Mouse (Mus musculus) forebrain, embryonic 13.5 days (tissue): ENCODE results near the gene Gatad2b. TPM values are rescaled to one million over a fixed set of nuclear protein-coding genes. Genes with fewer than 3 reads are reported as not detected.
A peak's percentile ranks its signal among the peaks of the same experiment; 100 is the strongest.
"Not testable (repeated sequence)": the region's sequence is repeated elsewhere in the genome, so short reads cannot be mapped to it uniquely, and the experiment has no call there.

ENCODE experiments used
- ATAC-seq: fragments of 200-750 bp; cut with Nextera tagmentation; 2 replicates; pipeline ENCODE4 v1.8.0; 2017
- H3K27ac ChIP-seq: fragments of 300-500 bp; sonication (generic); 2 replicates; pipeline ENCODE4 v1.5.1; 2015; ENCODE audit warnings: inconsistent platforms, mild to moderate bottlenecking, moderate library complexity
- H3K27me3 ChIP-seq: fragments of 300-500 bp; sonication (generic); 2 replicates; pipeline ENCODE4 v1.6.1; 2015; ENCODE audit warnings: mild to moderate bottlenecking, inconsistent platforms
- H3K36me3 ChIP-seq: fragments of 300-500 bp; sonication (generic); 2 replicates; pipeline ENCODE4 v1.6.1; 2015; ENCODE audit warnings: mild to moderate bottlenecking, inconsistent platforms; ENCODE audit not compliant: poor library complexity, severe bottlenecking
- H3K4me1 ChIP-seq: fragments of 300-500 bp; sonication (generic); 2 replicates; pipeline ENCODE4 v1.6.1; 2015; ENCODE audit warnings: inconsistent platforms
- H3K4me2 ChIP-seq: fragments of 300-500 bp; sonication (generic); 2 replicates; pipeline ENCODE4 v1.6.1; 2015; ENCODE audit warnings: inconsistent platforms, mild to moderate bottlenecking, moderate library complexity
- H3K4me3 ChIP-seq: fragments of 300-500 bp; sonication (generic); 2 replicates; pipeline ENCODE4 v1.5.1; 2015; ENCODE audit warnings: mild to moderate bottlenecking, inconsistent platforms
- H3K9ac ChIP-seq: fragments of 300-500 bp; sonication (generic); 2 replicates; pipeline ENCODE4 v1.6.1; 2015; ENCODE audit warnings: mild to moderate bottlenecking, inconsistent platforms
- H3K9me3 ChIP-seq: fragments of 300-500 bp; sonication (generic); replicated peaks from 2 replicates; pipeline ENCODE4 v1.6.1; 2016; ENCODE audit warnings: inconsistent platforms
- WGBS: fragments of 180-500 bp; shearing (Covaris S2); methylation state at CpG from one replicate; pipeline ENCODE4 v1.1.7; 2015; 5-methylcytosine and 5-hydroxymethylcytosine counted together
- polyA plus RNA-seq: library from polyadenylated mRNA; unstranded; fragments of >200 nt; fragmentation: Nextera tagmentation; extraction: Ambion mirVana; gene quantifications from 2 replicates; pipeline ENCODE4 v1.2.1, GENCODE M21; 2015

The Gatad2b gene
- polyA plus RNA-seq, 1 experiment from 2014 or later: 18.6 TPM

DNA sequence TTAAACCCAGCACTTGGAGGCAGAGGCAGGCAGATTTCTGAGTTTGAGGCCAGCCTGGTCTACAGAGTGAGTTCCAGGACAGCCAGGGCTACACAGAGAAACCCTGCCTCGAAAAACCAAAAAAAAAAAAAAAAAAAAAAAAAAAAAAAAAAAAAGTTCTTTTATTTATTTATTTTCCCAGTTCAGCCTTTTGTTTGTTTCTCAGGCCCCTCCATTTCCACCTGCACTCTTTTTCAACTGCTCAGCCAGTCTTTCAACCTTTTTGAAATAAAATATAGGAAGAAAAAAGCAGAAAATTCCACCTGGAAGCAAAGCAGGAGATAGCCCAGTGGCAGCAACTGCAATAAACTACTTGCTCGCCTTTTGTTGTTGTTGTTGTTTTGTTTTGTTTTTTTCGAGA lies 3.6 kb upstream of the Gatad2b start:
- H3K4me3 ChIP-seq, H3K27me3 ChIP-seq, H3K36me3 ChIP-seq, ATAC-seq, H3K9me3 ChIP-seq, H3K4me2 ChIP-seq, H3K9ac ChIP-seq, H3K27ac ChIP-seq: not testable (repeated sequence)
- peaks cover 12% of the 10 kb centered on the region for H3K4me1 ChIP-seq
- 73% methylated on average over 3 of the region's 3 CpGs for WGBS

DNA sequence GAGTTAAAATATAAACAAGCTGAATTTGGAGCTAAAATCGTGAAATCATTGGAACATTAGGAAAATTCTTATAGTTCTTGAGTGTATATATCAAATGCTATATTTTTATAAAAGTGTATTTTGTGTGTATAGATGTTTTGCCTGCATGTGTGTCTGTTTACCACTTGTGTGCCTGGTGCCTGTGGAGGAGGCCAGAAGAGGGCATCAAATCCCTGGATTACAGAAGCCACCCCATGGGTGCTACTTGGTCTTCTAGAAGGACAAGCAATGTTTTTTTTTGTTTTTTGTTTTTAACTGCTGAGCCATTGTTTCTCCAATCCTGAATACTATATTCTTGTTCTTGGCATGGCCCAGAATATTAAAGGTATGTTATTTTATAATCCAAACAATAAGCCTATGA lies 2.4 kb upstream of the Gatad2b start:
- ATAC-seq: no peak
- WGBS: 87% methylated on average over 1 of the region's 1 CpGs
- peaks cover 24% of the 10 kb centered on the region for H3K4me1 ChIP-seq

GRCm38 (mm10) chr3:90291982-90292344 lies 1.0 kb upstream of the Gatad2b start:
- peak overlapping the region; percentile 91 for H3K27ac ChIP-seq
- H3K36me3 ChIP-seq: peaks cover 3% of the 10 kb centered on the region; the same call in 1 of the 2 replicates
- peak overlapping the region; percentile 80 for H3K9ac ChIP-seq
- H3K4me3 ChIP-seq: peak overlapping the region; percentile 95
- 43% methylated on average over 2 of the region's 2 CpGs for WGBS
- H3K4me1 ChIP-seq: peaks cover 30% of the 10 kb centered on the region
- H3K27me3 ChIP-seq: no peaks in the 10 kb centered on the region
- H3K9me3 ChIP-seq: no peaks in the 10 kb centered on the region
- ATAC-seq: no peak
- H3K4me2 ChIP-seq: peak overlapping the region; percentile 70

More for the DNA sequence above, 2.4 kb upstream of the Gatad2b start:
- Histone ChIP-seq H3K9ac (no peak overlapping the region), H3K4me2 (no peak overlapping the region), H3K9me3 (no peaks in the 10 kb centered on the region), H3K36me3 (peaks cover 3% of the 10 kb centered on the region; the same call in 1 of the 2 replicates), H3K27ac (no peak overlapping the region), H3K4me3 (no peak overlapping the region), H3K27me3 (no peaks in the 10 kb centered on the region)

- 0% methylated on average over 26 of the region's 68 CpGs for WGBS
Observed at GRCm38 (mm10) chr3:90293352-90294063, 530 bp downstream of the Gatad2b start.

GRCm38 (mm10) chr3:90294064-90294440 lies 1.1 kb downstream of the Gatad2b start:
- WGBS: under 1% methylated on average over 11 of the region's 11 CpGs
- peak overlapping the region; percentile 95 for H3K4me3 ChIP-seq
- no peaks in the 10 kb centered on the region for H3K9me3 ChIP-seq
- H3K27ac ChIP-seq: peak overlapping the region; percentile 98
- no peaks in the 10 kb centered on the region for H3K27me3 ChIP-seq
- H3K36me3 ChIP-seq: peaks cover 3% of the 10 kb centered on the region; the same call in 1 of the 2 replicates
- peak overlapping the region; percentile 96 for H3K4me2 ChIP-seq
- peaks cover 32% of the 10 kb centered on the region for H3K4me1 ChIP-seq
- ATAC-seq: no peak
- H3K9ac ChIP-seq: peak overlapping the region; percentile 95

More at GRCm38 (mm10) chr3:90293352-90294063, 530 bp downstream of the Gatad2b start:
- peaks cover 32% of the 10 kb centered on the region for H3K4me1 ChIP-seq
- peaks cover 3% of the 10 kb centered on the region; the same call in 1 of the 2 replicates for H3K36me3 ChIP-seq
- peak overlapping the region; percentile 98 for H3K27ac ChIP-seq
- H3K27me3 ChIP-seq: no peaks in the 10 kb centered on the region
- H3K9me3 ChIP-seq: no peaks in the 10 kb centered on the region
- H3K4me3 ChIP-seq: peak overlapping the region; percentile 95
- peak overlapping the region; percentile 96 for H3K4me2 ChIP-seq
- peak; percentile 30 for ATAC-seq
- peak overlapping the region; percentile 95 for H3K9ac ChIP-seq

GRCm38 (mm10) chr3:90294651-90295050 lies 1.7 kb downstream of the Gatad2b start:
- Histone ChIP-seq H3K9me3 (no peaks in the 10 kb centered on the region), H3K4me3 (peak overlapping the region; percentile 95), H3K4me1 (peaks cover 32% of the 10 kb centered on the region), H3K27ac (0 out of 2 replicates have a peak overlapping the region, but pooled peaks have one; percentile 98), H3K4me2 (peak overlapping the region; percentile 96), H3K36me3 (peaks cover 3% of the 10 kb centered on the region; the same call in 1 of the 2 replicates), H3K27me3 (no peaks in the 10 kb centered on the region), H3K9ac (peak overlapping the region; percentile 95)
- ATAC-seq: no peak
- 74% methylated on average over 2 of the region's 2 CpGs for WGBS

DNA sequence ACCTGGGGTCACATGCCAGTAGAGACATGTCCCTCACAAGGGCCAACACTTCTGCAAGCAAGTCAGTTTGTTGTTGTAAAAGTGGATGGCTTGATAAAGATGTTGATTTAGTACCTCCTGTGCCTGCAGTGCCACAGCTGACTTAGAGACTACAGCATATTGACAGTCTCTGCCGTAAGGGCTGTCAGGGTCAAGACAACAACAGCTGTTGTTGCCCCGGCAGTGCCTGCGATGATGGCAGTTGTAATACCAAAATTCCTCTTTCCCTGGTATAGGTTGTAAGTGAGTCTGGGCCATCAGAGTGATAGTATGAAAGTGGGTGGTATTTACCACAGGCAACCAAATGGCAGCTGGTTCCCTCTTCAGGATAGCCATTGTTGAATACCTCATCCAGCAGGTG lies 12.8 kb downstream of the Gatad2b start:
- Histone ChIP-seq H3K27me3 (no peaks in the 10 kb centered on the region), H3K4me1 (peaks cover 8% of the 10 kb centered on the region; the same call in 1 of the 2 replicates), H3K9ac (no peak overlapping the region), H3K27ac (no peak overlapping the region), H3K4me2 (no peak overlapping the region), H3K36me3 (no peaks in the 10 kb centered on the region), H3K4me3 (no peak overlapping the region), H3K9me3 (no peaks in the 10 kb centered on the region)
- ATAC-seq: no peak
- WGBS: 90% methylated on average over 3 of the region's 3 CpGs

- peaks cover 8% of the 10 kb centered on the region; the same call in 1 of the 2 replicates for H3K4me1 ChIP-seq
- H3K9ac ChIP-seq: no peak overlapping the region
- H3K27ac ChIP-seq: no peak overlapping the region
- no peaks in the 10 kb centered on the region for H3K27me3 ChIP-seq
- H3K36me3 ChIP-seq: no peaks in the 10 kb centered on the region
- no peak overlapping the region for H3K4me3 ChIP-seq
- no peak overlapping the region for H3K4me2 ChIP-seq
- ATAC-seq: no peak
- no peaks in the 10 kb centered on the region for H3K9me3 ChIP-seq
Observed at GRCm38 (mm10) chr3:90309589-90309988, 16.6 kb downstream of the Gatad2b start.

- H3K4me2 ChIP-seq: no peak overlapping the region
- H3K36me3 ChIP-seq: no peaks in the 10 kb centered on the region
- no peaks in the 10 kb centered on the region for H3K4me1 ChIP-seq
- no peak overlapping the region for H3K4me3 ChIP-seq
- H3K27ac ChIP-seq: no peak overlapping the region
- H3K9ac ChIP-seq: no peak overlapping the region
- ATAC-seq: no peak
- H3K9me3 ChIP-seq: no peaks in the 10 kb centered on the region
- no peaks in the 10 kb centered on the region for H3K27me3 ChIP-seq
Observed at GRCm38 (mm10) chr3:90313367-90313766, 20.4 kb downstream of the Gatad2b start.

DNA sequence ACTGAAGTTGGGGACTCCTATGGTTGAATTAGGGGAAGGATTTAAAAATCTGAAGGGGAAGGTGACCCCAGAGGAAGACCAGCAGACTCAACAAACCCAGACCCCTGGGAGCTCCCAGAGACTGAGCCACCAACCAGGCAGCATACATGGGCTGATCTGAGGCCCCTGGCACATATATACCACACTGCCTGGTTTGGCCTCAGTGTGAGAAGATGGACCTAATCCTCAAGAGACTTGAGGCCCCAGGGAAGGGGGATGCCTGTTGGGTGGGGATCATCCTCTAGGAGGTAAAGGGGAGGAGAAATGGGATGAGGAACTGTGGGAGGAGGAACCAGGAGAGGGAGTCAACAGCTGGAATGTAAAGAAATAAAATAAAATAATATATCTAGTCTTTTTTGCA lies 21.3 kb downstream of the Gatad2b start:
- no peaks in the 10 kb centered on the region for H3K9me3 ChIP-seq
- H3K36me3 ChIP-seq: no peaks in the 10 kb centered on the region
- no peak for ATAC-seq
- H3K4me3 ChIP-seq: no peak overlapping the region
- no peak overlapping the region for H3K27ac ChIP-seq
- no peak overlapping the region for H3K4me2 ChIP-seq
- no peaks in the 10 kb centered on the region for H3K27me3 ChIP-seq
- H3K9ac ChIP-seq: no peak overlapping the region
- no peaks in the 10 kb centered on the region for H3K4me1 ChIP-seq

GRCm38 (mm10) chr3:90322289-90322688 lies 29.3 kb downstream of the Gatad2b start:
- Histone ChIP-seq H3K9ac (peak overlapping the region; percentile 50), H3K4me3 (peak overlapping the region; percentile 23), H3K9me3 (no peaks in the 10 kb centered on the region), H3K4me2 (peak overlapping the region; percentile 59), H3K27ac (peak overlapping the region; percentile 94), H3K4me1 (peaks cover 40% of the 10 kb centered on the region), H3K27me3 (no peaks in the 10 kb centered on the region), H3K36me3 (no peaks in the 10 kb centered on the region)
- 29% methylated on average over 6 of the region's 6 CpGs for WGBS
- ATAC-seq: peak; percentile 72

- peak overlapping the region; percentile 54 for H3K9ac ChIP-seq
- H3K27me3 ChIP-seq: no peaks in the 10 kb centered on the region
- ATAC-seq: peak; percentile 96
- H3K9me3 ChIP-seq: no peaks in the 10 kb centered on the region
- peak overlapping the region; percentile 94 for H3K27ac ChIP-seq
- no peaks in the 10 kb centered on the region for H3K36me3 ChIP-seq
- H3K4me1 ChIP-seq: peaks cover 40% of the 10 kb centered on the region
- peak overlapping the region; percentile 59 for H3K4me2 ChIP-seq
- H3K4me3 ChIP-seq: 0 out of 2 replicates have a peak overlapping the region, but pooled peaks have one; percentile 7
- WGBS: 2% methylated on average over 5 of the region's 5 CpGs
Observed at GRCm38 (mm10) chr3:90323119-90323518, 30.1 kb downstream of the Gatad2b start.
